Mouse (Mus musculus): ENCODE measurements around the gene Ptprg.

DNA sequence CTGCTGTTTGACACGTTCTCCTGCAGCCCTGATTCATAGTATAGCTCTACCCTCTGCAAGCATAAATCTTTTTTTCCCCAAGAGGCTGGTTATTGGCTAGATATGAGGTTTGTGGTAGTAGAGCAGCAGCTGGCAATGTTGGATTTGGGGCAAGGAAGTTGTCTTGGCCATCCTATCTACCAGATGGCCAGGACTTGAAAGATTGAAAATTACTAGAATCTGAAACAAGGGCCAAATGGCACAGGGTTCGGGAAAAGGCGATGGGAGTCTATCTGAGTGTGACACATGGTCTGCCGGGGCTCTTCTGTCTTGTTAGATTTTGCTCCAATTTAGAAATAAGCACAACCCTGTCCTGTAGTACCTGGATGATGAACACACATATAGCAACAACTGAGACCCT lies 531.7 kb downstream of the Ptprg start:
- TF ChIP-seq POLR2A (IDR thresholded peaks at IDR 0.05; ENCODE audit: insufficient read depth, low read depth, low read length) (no peak), EP300 (IDR thresholded peaks at IDR 0.05; ENCODE audit: insufficient read depth, low read depth, low read length) (no peak), CTCF (IDR thresholded peaks at IDR 0.05) (no peak)
